8 mouse cellular contexts compared by ENCODE assay signal in the genomic region with DNA sequence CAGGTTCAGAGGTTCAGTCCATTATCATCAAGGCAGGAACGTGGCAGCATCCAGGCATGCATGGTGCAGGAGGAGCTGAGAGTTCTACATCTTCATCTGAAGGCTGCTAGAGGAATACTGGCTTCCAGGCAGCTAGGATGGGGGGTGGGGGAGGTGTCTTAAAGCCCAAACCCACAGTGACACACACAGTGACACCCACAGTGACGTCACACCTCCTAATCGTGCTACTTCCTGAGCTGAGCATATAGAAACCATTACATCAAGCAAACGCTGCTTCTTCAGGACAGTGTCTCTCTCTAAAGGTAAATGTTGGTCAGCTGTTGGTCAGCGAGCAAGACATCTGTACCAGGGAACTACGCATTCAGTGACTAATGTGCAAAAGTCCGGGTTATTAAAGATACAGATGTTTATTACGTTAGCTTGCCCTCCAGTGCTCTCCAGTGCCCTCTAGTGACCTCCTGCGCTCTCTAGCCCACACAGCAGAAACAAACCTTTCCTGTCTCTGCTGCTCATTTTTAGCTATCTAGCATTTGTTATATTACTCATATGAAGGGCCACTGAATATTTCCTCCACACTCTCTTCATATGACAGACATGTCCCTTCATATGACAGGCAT.
DNase-seq lines count a peak whose midpoint lies in the region; ATAC-seq lines count a peak whose summit lies in the region.

No protein-coding gene starts in this region.

- H3K4me3 ChIP-seq in forebrain, embryonic 14.5 days (ENCODE audit: low read depth, low read length), result no peak overlapping the region
- no peak overlapping the region for H3K4me3 ChIP-seq in hindbrain, embryonic 14.5 days (replicated peaks; ENCODE audit: low read length)

- WGBS in forebrain, embryonic 14.5 days, result 78% methylated on average over 9 of the region's 9 CpGs
- 69% methylated on average over 9 of the region's 9 CpGs for WGBS in hindbrain, embryonic 14.5 days

- no peaks in the 10 kb centered on the region for H3K36me3 ChIP-seq in forebrain, embryonic 14.5 days (ENCODE audit: control insufficient read depth, insufficient read depth, low read length)
- no peaks in the 10 kb centered on the region for H3K36me3 ChIP-seq in hindbrain, embryonic 14.5 days (replicated peaks; ENCODE audit: control insufficient read depth, insufficient read depth)

- no peak overlapping the region for H3K27ac ChIP-seq in forebrain, embryonic 14.5 days (ENCODE audit: low read depth, low read length)
- H3K27ac ChIP-seq in hindbrain, embryonic 14.5 days, result no peak overlapping the region

- H3K4me2 ChIP-seq in forebrain, embryonic 14.5 days (ENCODE audit: low read length), result no peak overlapping the region
- H3K4me2 ChIP-seq in hindbrain, embryonic 14.5 days (replicated peaks), result no peak overlapping the region

- ATAC-seq in megakaryocyte, adult 5-6 weeks (ENCODE audit: poor library complexity, severe bottlenecking), result peak; percentile 38; the same call in 1 of the 2 replicates
- no peak for ATAC-seq in forebrain, embryonic 14.5 days
- ATAC-seq in hindbrain, embryonic 14.5 days (ENCODE audit: low FRiP score), result no peak

- H3K9me3 ChIP-seq in forebrain, embryonic 14.5 days (replicated peaks; ENCODE audit: control insufficient read depth, low read length), result no peaks in the 10 kb centered on the region
- H3K9me3 ChIP-seq in hindbrain, embryonic 14.5 days (ENCODE audit: control insufficient read depth, low read length), result no peaks in the 10 kb centered on the region

- peaks cover 8% of the 10 kb centered on the region for H3K4me1 ChIP-seq in forebrain, embryonic 14.5 days (ENCODE audit: control insufficient read depth, insufficient read depth, low read length)
- peaks cover 3% of the 10 kb centered on the region; the same call in 1 of the 2 replicates for H3K4me1 ChIP-seq in hindbrain, embryonic 14.5 days (replicated peaks; ENCODE audit: control insufficient read depth, insufficient read depth, low read length)

- H3K9ac ChIP-seq in forebrain, embryonic 14.5 days (ENCODE audit: low read length), result no peak overlapping the region
- no peak overlapping the region for H3K9ac ChIP-seq in hindbrain, embryonic 14.5 days

- intact Hi-C loops in heart, postnatal 25 days (cut with DNase I), result no loop called here

- peak; percentile 80 for DNase-seq in heart, adult 11 months
- DNase-seq in heart, postnatal 25 days (ENCODE audit: low spot score), result no peak
- peak; percentile 7 for DNase-seq in 3T3-L1 (ENCODE audit: low read depth, low spot score)
- DNase-seq in adrenal gland, postnatal 10 days, result peak; percentile 73
- DNase-seq in heart, postnatal 4 days, result peak; percentile 50
- DNase-seq in forebrain, embryonic 14.5 days (ENCODE audit: low spot score), result no peak
- no peak for DNase-seq in hindbrain, embryonic 14.5 days (ENCODE audit: low spot score)

- no peaks in the 10 kb centered on the region for H3K27me3 ChIP-seq in forebrain, embryonic 14.5 days (replicated peaks; ENCODE audit: control insufficient read depth, insufficient read depth, low read length)
- no peaks in the 10 kb centered on the region for H3K27me3 ChIP-seq in hindbrain, embryonic 14.5 days (ENCODE audit: control insufficient read depth, insufficient read depth, low read length)

Comparison
In these comparisons a context has a peak if more than half of its experiments do, and no peak if none do; other contexts are left out.
1. DNase-seq: peak in heart, adult 11 months (single experiment), 3T3-L1 (single experiment), adrenal gland, postnatal 10 days (single experiment) and heart, postnatal 4 days (single experiment); none in heart, postnatal 25 days (single experiment), forebrain, embryonic 14.5 days (single experiment) and hindbrain, embryonic 14.5 days (single experiment).